Mouse (Mus musculus): ENCODE measurements around the gene Tmem19.

DNA sequence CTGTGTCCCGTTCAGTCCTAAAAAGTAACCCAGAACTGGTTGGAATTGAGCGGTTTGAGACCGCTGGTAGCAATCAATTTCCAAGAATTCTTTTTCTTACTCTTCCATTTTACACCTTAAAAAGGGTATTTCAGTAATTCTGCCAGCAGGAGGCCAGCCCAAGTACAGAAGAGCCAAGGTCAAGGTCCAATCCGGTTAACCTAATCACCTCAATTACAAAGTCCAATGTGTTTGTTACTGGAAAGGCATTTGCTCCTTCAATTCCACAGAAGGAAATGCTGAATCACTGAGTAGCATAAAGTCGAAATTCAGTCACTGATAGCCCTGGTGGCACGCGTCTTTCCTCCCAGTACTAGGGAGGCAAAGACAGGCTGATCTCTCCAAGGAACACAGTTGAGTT is 3.2 kb downstream of the Tmem19 start:
- TF ChIP-seq MAFK (IDR thresholded peaks at IDR 0.05; ENCODE audit: insufficient read depth, low read depth, low read length): no peak; the same call in 1 of the 2 replicates
- no peak for TF ChIP-seq HCFC1 (IDR thresholded peaks at IDR 0.05; ENCODE audit: borderline replicate concordance, insufficient read depth, low read length)
- TF ChIP-seq CHD2 (IDR thresholded peaks at IDR 0.05; ENCODE audit: low read depth, low read length): no peak

Measured in ES-E14 (cell line).